Mouse (Mus musculus): ENCODE data around the gene Lhpp.

The Lhpp gene

DNA sequence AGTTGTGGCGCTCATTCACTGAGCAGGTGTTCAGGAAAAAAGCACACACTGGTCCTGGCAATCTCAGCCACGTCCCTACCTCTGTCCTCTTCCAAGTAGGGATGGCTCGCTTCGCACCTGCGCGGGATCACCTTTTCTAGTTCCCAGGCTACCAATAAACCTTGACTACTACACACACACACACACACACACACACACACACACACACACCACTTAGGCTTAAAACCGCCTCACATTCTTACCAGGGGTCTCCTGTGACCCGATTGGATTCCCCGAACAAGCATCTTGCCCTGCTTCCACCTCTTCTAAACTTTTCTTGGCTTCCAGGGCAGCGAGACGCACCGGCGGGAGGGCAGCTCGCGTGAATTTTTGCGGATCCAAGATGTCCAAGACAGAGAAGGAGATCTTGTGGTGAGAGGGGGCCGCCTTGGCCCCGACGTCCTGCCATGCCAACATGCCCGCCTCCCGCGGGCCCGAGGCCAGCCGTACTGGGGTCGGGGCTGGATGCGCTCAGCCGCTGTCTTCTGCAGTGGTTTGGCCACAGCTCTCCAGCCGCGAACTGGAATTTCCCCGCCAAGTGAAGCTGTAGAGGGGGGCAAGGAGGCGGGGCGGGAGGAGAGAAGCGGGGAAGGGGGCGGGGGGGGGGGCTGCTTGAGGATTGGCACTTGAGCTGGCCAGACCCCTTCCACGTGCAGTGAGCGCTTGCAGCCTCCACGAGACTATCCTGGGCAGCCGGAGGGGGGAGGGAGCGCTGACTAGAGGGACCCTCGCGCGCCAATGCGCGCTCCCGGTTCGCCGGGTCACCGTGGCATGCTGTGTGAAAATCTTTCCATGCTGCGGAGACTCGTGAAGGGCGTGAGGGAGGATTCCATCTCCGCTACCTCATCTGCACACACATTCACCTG is 11.1 kb upstream of the Lhpp start, which contains the start of gene Nkx1-2:
TSS of gene Nkx1-2 (minus strand) at position 567 of the 905 bp plus-strand sequence.
- DNase-seq, result no peak

- DNase-seq, result peak; percentile 10 to 27
Measured at GRCm38 (mm10) chr7:132600026-132600425, 10.4 kb upstream of the Lhpp start.

DNA sequence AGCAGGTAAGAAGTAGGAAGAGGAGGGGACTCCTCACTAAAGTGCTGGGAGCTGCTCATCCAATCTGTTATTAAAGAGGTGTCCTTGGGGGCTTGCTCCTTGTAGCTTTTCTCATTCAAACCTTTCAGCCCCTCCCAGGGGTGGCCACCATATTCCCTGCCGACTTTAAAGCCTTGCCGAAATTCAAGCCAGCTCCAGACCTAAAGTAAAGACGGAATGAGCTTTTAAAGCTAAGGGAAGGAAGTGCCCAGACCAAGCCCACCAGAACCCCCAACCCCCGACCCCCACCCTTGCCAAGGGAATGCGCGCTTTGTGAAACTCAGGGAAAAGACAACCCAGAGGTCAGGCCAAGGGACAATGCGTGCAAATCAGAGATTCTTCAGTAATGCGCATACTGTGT is 9.5 kb upstream of the Lhpp start:
- no peak for DNase-seq

DNA sequence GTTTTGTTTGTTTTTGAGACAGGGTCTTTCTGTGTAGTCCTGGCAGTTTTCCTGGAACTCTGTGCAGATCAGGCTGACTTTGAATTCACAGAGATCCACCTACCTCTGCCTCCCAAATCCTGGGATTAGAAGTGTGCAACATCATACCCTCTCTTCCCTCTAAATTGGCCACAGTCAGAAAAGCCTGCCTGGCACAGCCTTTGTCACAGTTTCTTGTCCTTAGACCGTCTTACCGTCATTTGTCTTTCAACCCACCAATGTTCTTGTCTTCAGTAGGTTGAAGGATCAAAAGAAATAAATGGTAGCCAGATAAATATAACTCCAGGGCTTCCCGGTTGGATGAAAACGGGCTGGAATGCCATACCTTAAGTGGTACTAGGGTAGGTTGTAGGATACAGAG is 5.7 kb upstream of the Lhpp start:
- DNase-seq, result no peak

GRCm38 (mm10) chr7:132605689-132606088 is 4.7 kb upstream of the Lhpp start:
- DNase-seq, result no peak

- DNase-seq, result no peak
Measured at GRCm38 (mm10) chr7:132608316-132609020, 2.0 kb upstream of the Lhpp start.

DNA sequence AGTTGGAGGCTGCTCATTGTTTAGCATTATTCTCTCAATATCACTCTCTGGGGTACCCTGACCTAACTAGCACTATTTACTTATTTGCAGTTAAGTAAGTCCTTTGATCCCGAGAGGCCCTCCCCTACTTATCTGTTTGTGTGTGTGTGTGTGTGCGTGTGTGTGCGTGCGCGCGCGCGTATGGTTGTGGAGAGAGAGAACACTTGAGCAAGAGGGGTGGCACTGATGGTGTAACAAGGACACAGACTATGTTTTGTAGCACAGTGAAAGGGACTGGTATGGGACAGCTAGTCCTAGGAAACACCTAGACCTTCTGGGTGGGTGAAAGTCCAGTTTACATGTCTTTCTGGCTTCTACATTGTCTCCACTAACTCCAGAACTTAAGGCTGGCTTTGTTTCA is 1.1 kb downstream of the Lhpp start:
- DNase-seq, result no peak

DNA sequence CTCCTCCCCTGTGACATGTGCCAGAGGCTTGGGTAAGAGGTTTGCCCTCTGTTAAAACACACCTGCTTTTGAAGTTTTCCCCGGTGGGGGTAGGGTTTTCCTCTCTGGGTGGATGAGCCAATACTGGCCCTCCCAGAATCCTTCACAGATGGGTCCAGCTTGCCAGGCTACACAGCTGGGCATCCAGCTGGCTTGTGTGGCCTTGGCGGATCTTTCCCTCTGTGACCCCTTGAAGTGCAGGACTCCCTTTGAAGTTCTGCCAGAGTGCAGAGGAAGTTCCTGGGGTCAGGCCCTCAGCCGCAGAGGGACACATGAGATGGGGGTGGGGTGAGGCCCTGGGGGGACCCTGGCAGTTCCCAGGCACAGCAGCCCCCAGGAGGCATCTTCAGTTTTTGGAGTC is 4.9 kb downstream of the Lhpp start:
- no peak for DNase-seq

GRCm38 (mm10) chr7:132616391-132616790 is 6.0 kb downstream of the Lhpp start:
- no peak for DNase-seq

- no peak for DNase-seq
Measured at GRCm38 (mm10) chr7:132617021-132617564, 6.7 kb downstream of the Lhpp start.

- DNase-seq, result no peak
Measured at GRCm38 (mm10) chr7:132619549-132619948, 9.1 kb downstream of the Lhpp start.

GRCm38 (mm10) chr7:132619975-132620918 is 9.8 kb downstream of the Lhpp start:
- DNase-seq, result no peak

GRCm38 (mm10) chr7:132624161-132624560 is 13.7 kb downstream of the Lhpp start:
- DNase-seq, result no peak

GRCm38 (mm10) chr7:132626174-132626573 is 15.7 kb downstream of the Lhpp start:
- DNase-seq, result no peak

DNA sequence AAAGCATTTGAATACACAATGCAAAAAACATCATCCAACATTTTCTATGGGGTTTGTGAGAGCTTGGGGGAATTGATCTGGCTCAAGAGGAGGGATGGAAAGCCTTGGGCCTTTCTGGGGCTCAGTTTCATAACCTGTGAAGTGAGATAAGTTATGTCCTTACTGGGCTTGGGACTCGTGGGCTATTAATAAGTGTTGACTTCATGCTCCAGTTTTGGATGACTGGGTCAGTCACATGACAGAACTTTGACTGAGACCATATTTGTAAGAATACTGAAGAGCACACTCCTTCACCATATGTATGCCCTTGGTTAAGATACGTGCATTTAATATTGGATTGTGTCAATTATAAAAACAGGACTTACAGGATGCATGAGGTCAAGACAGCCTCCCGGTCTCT is 17.0 kb downstream of the Lhpp start:
- no peak for DNase-seq

DNA sequence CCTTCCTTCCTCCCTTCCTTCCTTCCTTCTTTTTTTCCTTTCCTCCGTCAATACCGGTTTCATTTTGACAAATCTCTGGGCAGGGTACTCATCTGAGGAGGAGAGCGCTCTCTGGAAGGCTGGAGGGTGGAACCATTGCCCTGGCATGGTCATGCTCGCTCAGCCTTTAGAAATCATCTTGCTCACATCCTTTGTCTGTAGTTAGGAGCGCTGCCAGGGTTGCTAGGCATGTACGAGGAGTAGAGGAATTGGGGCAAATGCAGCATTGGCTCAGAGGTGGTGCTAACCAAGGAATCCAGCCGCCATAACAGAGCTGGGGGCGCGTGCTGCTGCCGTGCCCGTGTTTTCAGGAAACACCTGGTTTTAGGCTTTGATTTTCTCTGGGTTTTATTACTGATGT is 20.9 kb downstream of the Lhpp start:
- no peak for DNase-seq

- DNase-seq, result no peak
Measured at GRCm38 (mm10) chr7:132637292-132637691, 26.9 kb downstream of the Lhpp start.

DNA sequence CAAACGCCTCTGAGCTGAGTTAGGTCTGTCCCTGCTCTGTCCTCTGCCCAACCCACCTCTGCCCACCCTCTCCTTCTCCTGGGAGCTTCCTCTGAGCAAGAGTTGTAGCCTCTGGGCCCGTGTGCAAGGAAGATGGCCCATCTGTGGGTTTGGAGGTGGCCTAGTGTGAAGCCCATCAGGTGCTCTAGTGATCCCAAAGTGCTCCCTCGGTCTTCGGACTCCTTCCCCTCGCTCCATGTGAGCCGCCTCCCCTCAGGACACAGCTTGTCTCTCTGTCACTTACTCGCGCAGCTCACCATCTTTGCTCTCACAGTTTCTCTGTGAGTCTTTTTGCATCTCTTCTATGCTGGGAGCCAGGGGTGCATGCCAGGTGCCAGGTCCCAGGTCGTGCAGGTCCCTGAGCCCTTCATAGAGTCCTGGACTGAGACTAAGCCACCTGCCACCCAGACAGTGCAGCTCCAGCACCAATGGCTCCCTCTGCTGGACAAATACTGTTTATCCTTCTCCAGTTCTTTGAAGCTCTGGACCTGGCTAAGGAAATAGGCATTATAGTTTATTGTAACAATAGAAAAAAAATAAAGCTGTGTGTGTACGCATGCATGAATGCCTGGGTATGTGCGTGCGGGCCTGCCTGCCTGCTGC is 28.1 kb downstream of the Lhpp start:
- no peak for DNase-seq

- DNase-seq, result no peak
Measured at GRCm38 (mm10) chr7:132640946-132641345, 30.5 kb downstream of the Lhpp start.

GRCm38 (mm10) chr7:132641606-132642005 is 31.2 kb downstream of the Lhpp start:
- DNase-seq, result no peak

DNA sequence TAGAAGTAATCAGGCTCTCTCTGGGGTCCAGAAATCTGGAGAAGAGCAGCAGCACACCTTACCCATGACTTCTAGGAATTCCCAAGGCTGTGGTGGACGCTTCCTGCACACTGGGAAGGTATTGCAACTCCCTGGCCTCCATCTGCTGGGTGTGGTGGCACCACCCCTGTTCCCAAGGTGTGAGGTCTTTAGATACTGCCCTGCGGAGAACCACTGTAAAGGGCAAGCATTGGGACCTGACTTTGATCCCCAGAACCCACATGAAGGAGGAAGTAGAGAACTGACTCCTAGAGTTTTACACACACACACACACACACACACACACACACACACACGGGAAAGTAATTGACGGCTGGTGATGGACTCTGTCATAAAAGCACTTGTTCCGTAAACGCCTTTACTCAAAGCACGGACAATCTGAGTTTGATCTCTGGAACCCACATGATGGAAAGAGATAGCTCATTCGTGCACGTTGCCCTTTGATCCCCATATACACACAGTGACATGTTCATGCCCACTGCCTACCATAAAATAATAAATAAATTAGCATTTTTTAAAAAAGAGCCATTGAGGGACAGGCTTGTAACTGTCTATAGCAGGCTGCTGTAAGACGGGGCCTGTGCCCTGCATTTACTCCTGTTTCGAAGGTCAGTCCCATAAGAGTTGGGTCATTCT is 34.3 kb downstream of the Lhpp start:
- no peak for DNase-seq
